Mouse (Mus musculus) heart, postnatal 0 days (tissue): ENCODE measurements around the gene Tns3. TPM values are rescaled to one million over a fixed set of nuclear protein-coding genes. Genes with fewer than 3 reads are reported as not detected.

Experiments used
- ATAC-seq: fragments of 200-750 bp; cut with Nextera tagmentation; 2 replicates; pipeline ENCODE4 v1.8.0; 2017; ENCODE audit warnings: low read depth, moderate number of reproducible peaks, moderate library complexity; ENCODE audit not compliant: insufficient read depth
- DNase-seq: peaks from one replicate; pipeline ENCODE4 v3.0.0-alpha.2; 2016; ENCODE audit warnings: low spot score
- H3K27ac ChIP-seq: fragments of 300-500 bp; sonication (generic); 2 replicates; pipeline ENCODE4 v1.5.1; 2014; ENCODE audit warnings: low read depth, mild to moderate bottlenecking
- H3K27me3 ChIP-seq: fragments of 300-500 bp; sonication (generic); 2 replicates; pipeline ENCODE4 v1.6.1; 2014; ENCODE audit warnings: low read length, mixed read lengths; ENCODE audit not compliant: control insufficient read depth, insufficient read depth
- H3K36me3 ChIP-seq: fragments of 300-500 bp; sonication (generic); replicated peaks from 2 replicates; pipeline ENCODE4 v1.6.1; 2014; ENCODE audit warnings: low read length, mixed read lengths; ENCODE audit not compliant: control insufficient read depth, insufficient read depth
- H3K4me1 ChIP-seq: fragments of 300-500 bp; sonication (generic); 2 replicates; pipeline ENCODE4 v1.6.1; 2014; ENCODE audit warnings: antibody characterized with exemption; ENCODE audit not compliant: control insufficient read depth, insufficient read depth
- H3K4me2 ChIP-seq: fragments of 300-500 bp; sonication (generic); 2 replicates; pipeline ENCODE4 v1.6.1; 2014; ENCODE audit warnings: low read depth, mild to moderate bottlenecking, low read length, moderate library complexity
- H3K4me3 ChIP-seq: fragments of 300-500 bp; sonication (generic); 2 replicates; pipeline ENCODE4 v1.5.1; 2014; ENCODE audit warnings: low read depth, low read length
- H3K9ac ChIP-seq: fragments of 300-500 bp; sonication (generic); replicated peaks from 2 replicates; pipeline ENCODE4 v1.6.1; 2014; ENCODE audit warnings: low read depth, low read length, mixed read lengths
- H3K9me3 ChIP-seq: fragments of 300-500 bp; sonication (generic); replicated peaks from 2 replicates; pipeline ENCODE4 v1.6.1; 2016; ENCODE audit warnings: low read length; ENCODE audit not compliant: control insufficient read depth
- CTCF ChIP-seq: IDR thresholded peaks from 2 replicates; pipeline ENCODE4 v1.5.1; 2016; ENCODE audit warnings: antibody characterized with exemption, control low read depth, low read depth
- EP300 ChIP-seq: IDR thresholded peaks from 2 replicates; pipeline ENCODE4 v1.6.1; 2016; ENCODE audit warnings: antibody characterized with exemption, low read depth
- WGBS: fragments of 180-500 bp; shearing (Covaris S2); extraction: QIAGEN DNeasy Blood & Tissue Kit; methylation state at CpG from one replicate; pipeline ENCODE4 v1.1.7; 2014; 5-methylcytosine and 5-hydroxymethylcytosine counted together
- polyA plus RNA-seq: library from polyadenylated mRNA; unstranded; fragments of >200 nt; fragmentation: Nextera tagmentation; extraction: Ambion mirVana; gene quantifications from 2 replicates; pipeline ENCODE4 v1.2.1, GENCODE M21; 2015
- total RNA-seq: library from RNA; depleted of rRNA; stranded (reverse); fragments of >200 nt; gene quantifications from 2 replicates; pipeline ENCODE4 v1.2.3, GENCODE M21; 2014; ENCODE audit warnings: low replicate concordance

Gene Tns3
- total and polyA plus RNA-seq, 2 experiments from 2014 or later, result 7.6 to 31.7 TPM

DNA sequence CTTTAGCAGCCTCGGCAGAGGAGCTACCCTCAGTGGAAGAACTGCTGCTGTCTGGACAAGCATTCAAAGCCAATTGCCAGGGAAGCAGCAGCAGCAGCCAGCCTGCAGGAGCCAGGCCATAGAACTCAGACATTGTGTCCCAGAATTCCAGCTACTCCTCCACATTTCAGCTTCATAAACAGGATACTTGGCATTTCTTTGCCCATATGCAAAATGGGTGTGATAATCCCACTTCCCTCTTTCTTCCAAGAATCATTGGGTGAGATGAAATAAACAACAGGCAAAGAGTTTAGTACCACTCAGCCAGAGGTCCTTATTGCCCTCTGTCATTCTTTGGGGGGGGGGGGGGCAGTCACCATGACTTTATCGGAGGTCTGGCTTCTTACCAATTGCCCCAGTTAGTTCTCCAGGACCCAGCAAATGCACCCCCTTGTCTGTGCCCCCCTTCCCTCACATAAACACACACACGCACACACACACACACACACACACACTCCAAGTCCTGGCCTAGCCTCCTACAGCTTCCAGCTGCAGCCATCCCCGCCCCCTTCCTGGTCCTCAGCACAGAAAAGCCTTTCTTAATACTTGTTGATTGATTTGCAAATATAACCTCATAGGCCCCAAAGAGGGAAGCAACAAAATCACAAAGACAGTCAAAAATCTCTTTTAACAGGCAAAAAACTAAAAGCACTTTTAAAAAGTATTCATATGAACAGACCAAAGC lies 1.5 kb downstream of the Tns3 start:
- Histone ChIP-seq H3K4me3 (peak overlapping the region; percentile 70), H3K27ac (peak overlapping the region; percentile 83; the same call in 1 of the 2 replicates), H3K4me2 (peak overlapping the region; percentile 92), H3K9me3 (no peaks in the 10 kb centered on the region), H3K4me1 (peaks cover 20% of the 10 kb centered on the region; the same call in 1 of the 2 replicates), H3K36me3 (no peaks in the 10 kb centered on the region), H3K9ac (0 out of 2 replicates have a peak overlapping the region, but pooled peaks have one; percentile 78), H3K27me3 (0 out of 2 replicates have a peak, but pooled peaks cover 6% of the 10 kb centered on the region)
- no peak for TF ChIP-seq CTCF
- no peak for TF ChIP-seq EP300
- ATAC-seq (no peak), DNase-seq (no peak)
- 61% methylated on average over 4 of the region's 4 CpGs for WGBS

GRCm38 (mm10) chr11:8660951-8661350 lies 3.4 kb downstream of the Tns3 start:
- no peak for TF ChIP-seq EP300

GRCm38 (mm10) chr11:8659851-8660250 lies 4.5 kb downstream of the Tns3 start:
- 0 out of 2 replicates have a peak overlapping the region, but pooled peaks have one; percentile 4 for H3K4me2 ChIP-seq
- H3K9ac ChIP-seq, result no peak overlapping the region
- no peaks in the 10 kb centered on the region for H3K9me3 ChIP-seq
- peaks cover 20% of the 10 kb centered on the region; the same call in 1 of the 2 replicates for H3K4me1 ChIP-seq
- no peak for ATAC-seq
- WGBS, result 29% methylated on average over 9 of the region's 9 CpGs
- no peak for DNase-seq
- no peaks in the 10 kb centered on the region for H3K36me3 ChIP-seq
- H3K4me3 ChIP-seq, result no peak overlapping the region
- 0 out of 2 replicates have a peak, but pooled peaks have one; percentile 42 for TF ChIP-seq EP300
- TF ChIP-seq CTCF, result no peak
- H3K27ac ChIP-seq, result 0 out of 2 replicates have a peak overlapping the region, but pooled peaks have one; percentile 16
- H3K27me3 ChIP-seq, result no peaks in the 10 kb centered on the region

More at GRCm38 (mm10) chr11:8660951-8661350, 3.4 kb downstream of the Tns3 start:
- WGBS, result 75% methylated on average over 4 of the region's 4 CpGs
- Histone ChIP-seq H3K4me3 (no peak overlapping the region), H3K27ac (no peak overlapping the region), H3K36me3 (no peaks in the 10 kb centered on the region), H3K9ac (no peak overlapping the region), H3K4me1 (peaks cover 20% of the 10 kb centered on the region; the same call in 1 of the 2 replicates), H3K9me3 (no peaks in the 10 kb centered on the region), H3K27me3 (0 out of 2 replicates have a peak, but pooled peaks cover 6% of the 10 kb centered on the region), H3K4me2 (no peak overlapping the region)
- DNase-seq (no peak), ATAC-seq (no peak)

GRCm38 (mm10) chr11:8659061-8659460 lies 5.3 kb downstream of the Tns3 start:
- no peaks in the 10 kb centered on the region for H3K27me3 ChIP-seq
- 44% methylated on average over 6 of the region's 6 CpGs for WGBS
- H3K4me2 ChIP-seq, result no peak overlapping the region
- peaks cover 25% of the 10 kb centered on the region for H3K4me1 ChIP-seq
- H3K4me3 ChIP-seq, result no peak overlapping the region
- no peak overlapping the region; the same call in 1 of the 2 replicates for H3K9ac ChIP-seq
- ATAC-seq, result peak; percentile 18; the same call in 1 of the 2 replicates
- no peak for DNase-seq
- H3K9me3 ChIP-seq, result no peaks in the 10 kb centered on the region
- H3K27ac ChIP-seq, result peak overlapping the region; percentile 43
- TF ChIP-seq CTCF (no peak), EP300 (no peak)
- no peaks in the 10 kb centered on the region for H3K36me3 ChIP-seq

GRCm38 (mm10) chr11:8657493-8657892 lies 6.8 kb downstream of the Tns3 start:
- TF ChIP-seq EP300 (no peak), CTCF (no peak)
- no peak overlapping the region for H3K4me2 ChIP-seq
- ATAC-seq (no peak), DNase-seq (no peak)
- no peaks in the 10 kb centered on the region for H3K27me3 ChIP-seq
- peaks cover 35% of the 10 kb centered on the region for H3K4me1 ChIP-seq
- no peak overlapping the region for H3K4me3 ChIP-seq
- no peak overlapping the region for H3K27ac ChIP-seq
- H3K9ac ChIP-seq, result no peak overlapping the region
- no peaks in the 10 kb centered on the region for H3K36me3 ChIP-seq
- 90% methylated on average over 8 of the region's 8 CpGs for WGBS
- no peaks in the 10 kb centered on the region for H3K9me3 ChIP-seq
